Mouse (Mus musculus) thymus, postnatal 10 days (tissue): ENCODE measurements around the gene Bmpr2.
A peak's percentile ranks its signal among the peaks of the same experiment; 100 is the strongest.
"Not testable (repeated sequence)": the region's sequence is repeated elsewhere in the genome, so short reads cannot be mapped to it uniquely, and the experiment has no call there.

ENCODE experiments used
- DNase-seq, 2 experiments: peaks; one replicate each; pipeline ENCODE4 v3.0.0; 2021; ENCODE audit warnings: low spot score in 2 of 2

Bmpr2 gene

GRCm38 (mm10) chr1:59763164-59763768 lies at the start of gene Bmpr2:
TSS of gene Bmpr2 (plus strand) at chr1:59763400.
- DNase-seq = peak; percentile 77 to 78

- peak in 1 of 2 experiments; percentile 25 for DNase-seq
Observed at GRCm38 (mm10) chr1:59719900-59720299, 43.3 kb upstream of the Bmpr2 start.

GRCm38 (mm10) chr1:59725661-59726060 lies 37.5 kb upstream of the Bmpr2 start:
- DNase-seq = no peak

- no peak for DNase-seq
Observed at GRCm38 (mm10) chr1:59730106-59730505, 33.1 kb upstream of the Bmpr2 start.

- DNase-seq = no peak
Observed at GRCm38 (mm10) chr1:59730737-59731136, 32.5 kb upstream of the Bmpr2 start.

GRCm38 (mm10) chr1:59734076-59734475 lies 29.1 kb upstream of the Bmpr2 start:
- DNase-seq = no peak

GRCm38 (mm10) chr1:59738768-59739414 lies 24.3 kb upstream of the Bmpr2 start:
- DNase-seq = no peak

GRCm38 (mm10) chr1:59739577-59740354 lies 23.4 kb upstream of the Bmpr2 start:
- DNase-seq = no peak

- DNase-seq = no peak
Observed at GRCm38 (mm10) chr1:59749047-59749446, 14.2 kb upstream of the Bmpr2 start.

- DNase-seq = not testable (repeated sequence)
Observed at GRCm38 (mm10) chr1:59749724-59750123, 13.5 kb upstream of the Bmpr2 start.

- DNase-seq = no peak
Observed at GRCm38 (mm10) chr1:59755298-59755697, 7.9 kb upstream of the Bmpr2 start.

- no peak for DNase-seq
Observed at GRCm38 (mm10) chr1:59758325-59758724, 4.9 kb upstream of the Bmpr2 start.

GRCm38 (mm10) chr1:59762208-59762607 lies 992 bp upstream of the Bmpr2 start:
- DNase-seq = peak; percentile 4 to 11

GRCm38 (mm10) chr1:59762651-59763163 lies 493 bp upstream of the Bmpr2 start:
- peak in 1 of 2 experiments; percentile 48 for DNase-seq

GRCm38 (mm10) chr1:59763781-59764251 lies 616 bp downstream of the Bmpr2 start:
- peak; percentile 13 to 41 for DNase-seq

GRCm38 (mm10) chr1:59764407-59764971 lies 1.3 kb downstream of the Bmpr2 start:
- peak; percentile 9 to 10 for DNase-seq

- no peak for DNase-seq
Observed at GRCm38 (mm10) chr1:59765279-59765678, 2.1 kb downstream of the Bmpr2 start.

- DNase-seq = no peak
Observed at GRCm38 (mm10) chr1:59766626-59767025, 3.4 kb downstream of the Bmpr2 start.

- DNase-seq = no peak
Observed at GRCm38 (mm10) chr1:59771871-59772270, 8.7 kb downstream of the Bmpr2 start.

- no peak for DNase-seq
Observed at GRCm38 (mm10) chr1:59781080-59781479, 17.9 kb downstream of the Bmpr2 start.

- no peak for DNase-seq
Observed at GRCm38 (mm10) chr1:59788975-59789374, 25.8 kb downstream of the Bmpr2 start.

GRCm38 (mm10) chr1:59789741-59790140 lies 26.5 kb downstream of the Bmpr2 start:
- DNase-seq = no peak
